Mouse (Mus musculus): ENCODE data around the gene Setd1a.
"Not testable (repeated sequence)": the region's sequence is repeated elsewhere in the genome, so short reads cannot be mapped to it uniquely, and the experiment has no call there.

Setd1a gene

DNA sequence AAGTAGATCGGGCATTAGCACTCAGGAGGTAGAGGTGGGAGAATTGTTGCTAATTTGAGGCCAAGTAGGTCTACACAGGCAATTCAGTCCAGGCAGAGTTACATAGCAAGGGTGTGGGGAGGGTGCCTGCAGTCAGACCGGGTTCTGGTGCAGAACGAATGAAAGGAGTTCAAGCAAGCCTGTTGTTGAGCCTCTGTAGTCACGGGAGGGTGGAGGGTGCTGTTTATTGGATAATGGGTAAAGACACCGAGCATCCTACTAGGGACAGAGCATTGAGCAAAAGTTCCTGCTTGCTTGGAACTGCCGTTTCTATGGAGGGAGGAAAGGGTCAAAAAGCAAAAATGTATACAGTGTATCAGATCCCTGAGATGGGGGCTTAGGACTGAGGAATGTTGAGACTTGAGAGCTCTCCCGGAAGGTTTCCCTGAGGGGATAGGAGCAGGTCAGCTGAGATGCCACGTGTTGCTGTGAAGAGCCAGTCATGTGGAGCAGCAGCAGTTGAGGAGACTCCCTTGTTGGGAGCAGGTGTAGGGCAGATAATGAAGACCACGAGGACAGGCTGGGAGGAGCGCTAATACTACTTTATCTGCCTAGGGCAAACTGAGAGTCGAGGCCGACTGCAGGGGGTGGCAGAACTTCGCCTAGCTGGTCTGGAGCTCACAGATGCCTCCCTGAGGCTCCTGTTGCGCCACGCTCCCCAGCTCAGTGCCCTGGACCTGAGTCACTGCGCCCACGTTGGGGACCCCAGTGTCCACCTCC lies 9.4 kb upstream of the Setd1a start:
- no peak for DNase-seq

GRCm38 (mm10) chr7:127767671-127768345 lies 8.7 kb upstream of the Setd1a start:
- no peak for DNase-seq

DNA sequence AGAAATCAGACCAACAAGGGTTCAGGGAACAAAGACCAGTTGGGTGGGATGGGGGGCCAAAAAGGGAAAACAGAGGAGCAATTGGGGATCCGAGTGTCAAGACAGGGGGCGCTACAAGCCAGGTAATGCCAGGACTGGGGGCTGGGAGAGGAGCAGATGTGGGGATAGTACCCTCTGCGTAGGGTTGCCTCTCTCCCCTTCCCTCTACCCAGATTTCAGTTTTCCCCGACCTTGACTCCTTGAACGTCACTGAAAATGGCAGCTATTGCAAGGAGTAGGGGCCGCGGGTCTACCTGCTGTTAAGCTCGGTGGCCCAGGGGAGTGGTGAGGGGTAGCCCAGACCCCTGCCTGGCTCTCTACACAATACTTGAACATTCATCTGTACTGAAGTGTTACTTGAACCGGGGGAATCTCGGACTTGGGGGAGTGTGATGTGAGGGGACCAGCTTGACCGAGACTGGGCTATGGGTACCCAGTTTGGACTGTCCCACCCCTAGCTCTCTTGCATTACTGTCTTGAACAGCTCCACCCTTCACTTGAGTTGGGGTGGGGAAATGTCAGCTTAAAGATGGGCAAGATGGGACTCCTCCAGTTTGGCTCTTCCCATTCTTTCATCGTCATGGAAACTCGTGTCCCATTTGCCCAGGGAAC lies 8.0 kb upstream of the Setd1a start:
- DNase-seq = no peak

GRCm38 (mm10) chr7:127768997-127769593 lies 7.4 kb upstream of the Setd1a start:
- peak; percentile 99 for DNase-seq

- peak; percentile 96 for DNase-seq
Measured at GRCm38 (mm10) chr7:127769651-127770038, 6.8 kb upstream of the Setd1a start, which contains the start of gene Orai3. Orai3 (plus strand) TSS chr7:127769815.

DNA sequence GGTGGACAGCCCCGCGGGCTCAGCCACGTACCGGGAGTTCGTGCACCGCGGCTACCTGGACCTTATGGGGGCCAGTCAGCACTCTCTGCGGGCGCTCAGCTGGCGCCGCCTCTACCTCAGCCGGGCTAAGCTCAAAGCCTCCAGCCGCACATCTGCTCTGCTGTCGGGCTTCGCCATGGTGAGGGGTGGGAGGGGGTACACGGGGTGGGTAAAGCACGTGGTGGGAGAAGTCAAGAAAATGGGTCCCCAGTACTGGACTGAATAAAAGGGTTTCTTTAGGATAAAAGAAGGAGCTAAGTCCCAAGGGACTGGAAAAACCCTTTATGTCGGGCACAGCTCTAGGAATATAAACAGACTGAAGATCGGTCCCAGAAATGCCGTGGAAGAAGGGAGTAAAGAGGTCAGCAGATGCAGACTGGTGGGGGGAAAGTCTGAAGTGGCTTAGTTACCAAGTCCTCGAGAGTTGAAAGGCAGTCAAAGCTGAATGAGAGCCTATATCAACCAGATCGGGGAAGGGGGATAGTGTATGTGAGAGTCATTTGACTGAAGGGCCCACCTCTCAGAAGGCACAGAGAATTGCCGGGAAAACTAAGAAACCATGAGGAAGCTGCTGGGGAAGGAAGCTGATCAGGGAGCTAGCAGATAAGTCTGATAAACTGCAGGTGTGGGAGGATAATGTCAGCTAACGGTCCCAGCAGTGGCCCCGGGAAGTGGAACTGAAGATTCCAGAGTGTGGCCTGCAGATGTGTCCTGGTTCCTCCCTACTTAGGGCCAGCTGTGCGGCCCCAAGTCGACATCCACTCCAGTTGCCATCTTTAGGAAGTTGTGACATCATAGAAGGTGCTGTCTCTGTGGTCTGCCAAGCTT lies 6.2 kb upstream of the Setd1a start:
- DNase-seq = no peak

- no peak for DNase-seq
Measured at GRCm38 (mm10) chr7:127771262-127771661, 5.2 kb upstream of the Setd1a start.

DNA sequence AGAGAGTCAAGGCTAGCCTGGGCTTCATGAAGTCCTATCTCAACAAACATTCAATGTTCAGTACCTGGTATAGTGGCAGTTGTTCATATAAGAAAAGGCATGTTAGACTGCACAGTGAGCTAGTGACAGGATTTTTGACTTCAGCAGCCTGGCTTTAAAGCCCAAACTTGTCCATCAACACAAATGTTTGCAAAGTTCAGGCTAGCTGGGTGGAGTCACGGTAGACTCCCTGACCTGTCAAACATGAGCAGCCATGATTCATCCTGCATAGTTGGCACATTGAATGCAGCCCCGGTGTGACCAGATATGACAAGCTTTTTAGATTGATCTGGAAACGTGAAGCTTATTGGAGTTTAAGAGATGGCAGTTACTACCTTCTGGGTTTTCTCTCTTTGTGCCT lies 4.4 kb upstream of the Setd1a start:
- no peak for DNase-seq

DNA sequence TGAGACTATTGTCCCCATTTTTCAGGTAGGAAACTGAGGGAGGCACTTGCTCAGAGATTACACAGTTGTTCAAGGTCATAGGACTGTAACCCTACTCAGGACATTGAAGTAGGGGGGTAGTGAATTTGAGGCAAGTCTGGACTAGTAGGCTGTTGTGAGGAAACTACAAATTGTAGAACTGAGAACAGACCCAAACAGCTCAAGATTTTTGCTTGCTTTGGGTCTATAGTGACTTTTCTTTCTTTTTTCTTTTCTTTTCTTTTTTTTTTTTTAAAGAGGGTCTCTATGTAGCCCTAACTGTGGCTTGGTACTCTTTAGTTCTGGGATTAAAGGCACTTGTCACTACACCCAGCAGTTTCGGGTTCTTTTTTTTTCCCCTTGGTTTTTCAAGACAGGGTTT lies 3.9 kb upstream of the Setd1a start:
- no peak for DNase-seq

- DNase-seq = peak; percentile 81
Measured at GRCm38 (mm10) chr7:127773664-127774384, 2.6 kb upstream of the Setd1a start.

- not testable (repeated sequence) for DNase-seq
Measured at GRCm38 (mm10) chr7:127775837-127776236, 633 bp upstream of the Setd1a start.

GRCm38 (mm10) chr7:127776878-127777473 lies 506 bp downstream of the Setd1a start:
- DNase-seq = peak; percentile 99

DNA sequence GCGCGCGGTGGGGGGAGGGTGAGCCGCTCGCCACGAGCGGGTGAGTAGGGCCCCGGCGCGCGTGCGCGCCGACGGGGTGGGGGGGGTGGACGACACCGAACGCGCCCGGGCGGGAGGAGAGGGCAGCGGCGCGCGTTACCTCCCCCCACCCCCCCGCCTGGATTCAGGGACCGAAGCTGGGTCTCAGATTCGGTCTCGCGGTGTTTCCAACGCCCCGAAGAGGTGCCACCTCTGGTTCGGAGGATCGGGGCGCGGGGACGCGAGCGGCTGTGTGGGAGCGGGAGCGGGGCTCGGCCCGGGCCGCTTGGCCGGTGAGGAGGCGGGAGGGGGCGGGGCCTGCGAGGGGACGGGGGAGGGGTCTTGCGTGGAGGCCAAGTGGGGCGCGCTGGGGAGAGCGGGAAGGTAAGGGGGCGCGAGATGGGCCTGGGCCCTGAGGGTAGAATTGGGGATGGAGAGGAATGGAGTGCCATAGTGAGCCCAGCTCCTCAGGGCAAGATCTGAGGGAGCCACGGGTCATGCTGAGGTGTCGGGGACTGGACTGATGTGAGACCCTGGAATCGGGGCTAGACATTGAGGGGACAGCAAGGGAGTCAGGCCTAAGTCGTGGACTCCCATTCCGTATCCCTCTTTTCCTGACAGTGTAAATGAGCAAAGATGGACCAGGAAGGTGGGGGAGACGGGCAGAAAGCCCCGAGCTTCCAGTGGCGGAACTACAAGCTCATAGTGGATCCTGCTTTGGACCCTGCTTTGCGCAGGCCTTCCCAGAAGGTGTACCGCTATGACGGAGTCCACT lies 1.2 kb downstream of the Setd1a start:
- DNase-seq = peak; percentile 63

GRCm38 (mm10) chr7:127778350-127778749 lies 1.9 kb downstream of the Setd1a start:
- no peak for DNase-seq

DNA sequence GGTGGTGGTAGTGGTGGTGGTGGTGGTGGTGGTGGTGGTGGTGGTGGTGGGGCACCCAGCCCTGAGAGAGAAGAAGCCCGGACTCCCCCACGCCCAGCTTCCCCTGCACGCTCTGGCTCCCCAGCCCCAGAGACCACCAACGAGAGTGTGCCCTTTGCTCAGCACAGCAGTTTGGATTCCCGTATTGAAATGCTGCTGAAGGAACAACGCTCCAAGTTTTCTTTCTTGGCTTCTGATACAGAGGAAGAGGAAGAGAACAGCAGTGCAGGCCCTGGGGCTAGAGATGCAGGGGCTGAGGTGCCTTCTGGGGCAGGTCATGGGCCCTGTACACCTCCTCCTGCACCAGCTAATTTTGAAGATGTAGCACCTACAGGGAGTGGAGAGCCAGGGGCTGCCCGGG lies 8.8 kb downstream of the Setd1a start, which contains the start of gene Gm49388:
Gm49388 (plus strand) TSS at position 301 of the 400 bp plus-strand sequence.
- DNase-seq = no peak

GRCm38 (mm10) chr7:127797076-127797845 lies 20.8 kb downstream of the Setd1a start:
- no peak for DNase-seq

DNA sequence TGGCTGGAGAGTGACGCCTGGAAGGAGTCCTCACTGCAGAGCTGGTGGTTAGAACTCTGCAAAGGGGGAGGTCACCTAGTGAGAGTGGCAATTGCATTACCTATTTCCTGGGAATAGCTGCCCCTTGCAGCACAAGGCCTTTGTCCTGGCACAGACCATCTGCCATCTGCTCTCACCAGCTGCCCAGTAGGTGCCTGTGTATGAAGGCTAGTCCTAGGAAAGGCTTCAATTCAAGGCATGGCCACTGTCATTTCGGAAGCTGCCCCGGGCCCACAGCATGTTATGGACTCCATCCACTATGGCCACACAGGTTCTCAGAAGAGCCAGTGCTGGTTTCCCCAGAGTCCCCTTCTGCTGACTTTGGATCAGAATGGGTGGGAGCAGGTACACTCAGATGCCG lies 22.1 kb downstream of the Setd1a start:
- no peak for DNase-seq

DNA sequence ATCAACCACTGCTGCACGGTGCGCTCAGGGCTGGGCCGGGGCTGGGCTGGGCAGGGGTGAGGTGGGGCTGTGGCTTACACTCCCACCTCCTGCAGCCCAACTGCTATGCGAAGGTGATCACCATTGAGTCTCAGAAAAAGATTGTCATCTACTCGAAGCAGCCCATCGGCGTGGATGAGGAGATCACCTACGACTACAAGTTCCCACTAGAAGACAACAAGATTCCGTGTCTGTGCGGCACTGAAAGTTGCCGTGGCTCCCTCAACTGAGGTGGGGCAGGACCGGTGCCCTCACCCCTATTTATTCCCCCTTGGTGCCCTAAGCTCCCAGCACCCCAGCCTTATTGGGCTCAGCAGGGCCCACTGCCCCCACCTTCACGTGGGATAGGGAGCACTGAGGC lies 22.7 kb downstream of the Setd1a start:
- DNase-seq = no peak

GRCm38 (mm10) chr7:127799738-127800137 lies 23.3 kb downstream of the Setd1a start:
- DNase-seq = no peak
